Mouse (Mus musculus) midbrain, embryonic 10.5 days (tissue): ENCODE measurements at regions not wholly inside any gene's neighbourhood (a gene's known extent, or its start where the extent isn't known, plus 50 kb on each side); places are given as distances from the start of the nearest gene placed in this dataset.

Experiments used
- DNase-seq: peaks from one replicate; pipeline ENCODE4 v3.0.0-alpha.2; 2017; ENCODE audit warnings: low spot score
- H3K27ac ChIP-seq: fragments of 300-500 bp; sonication (generic); replicated peaks from 2 replicates; pipeline ENCODE4 v1.5.1; 2016; ENCODE audit warnings: mild to moderate bottlenecking
- H3K27me3 ChIP-seq: fragments of 300-500 bp; sonication (generic); 2 replicates; pipeline ENCODE4 v1.6.1; 2016; ENCODE audit warnings: low read depth, mild to moderate bottlenecking; ENCODE audit not compliant: poor library complexity, severe bottlenecking
- H3K36me3 ChIP-seq: fragments of 300-500 bp; sonication (generic); 2 replicates; pipeline ENCODE4 v1.6.1; 2016; ENCODE audit warnings: mild to moderate bottlenecking, moderate library complexity
- H3K4me1 ChIP-seq: fragments of 300-500 bp; sonication (generic); 2 replicates; pipeline ENCODE4 v1.6.1; 2016
- H3K4me3 ChIP-seq: fragments of 300-500 bp; sonication (generic); 2 replicates; pipeline ENCODE4 v1.5.1; 2016; ENCODE audit warnings: mild to moderate bottlenecking, moderate library complexity
- H3K9me3 ChIP-seq: fragments of 300-500 bp; sonication (generic); replicated peaks from 2 replicates; pipeline ENCODE4 v1.6.1; 2016; ENCODE audit warnings: mild to moderate bottlenecking
- WGBS: fragments of 180-500 bp; shearing (Covaris S2); methylation state at CpG from one replicate; pipeline ENCODE4 v1.1.7; 2016; 5-methylcytosine and 5-hydroxymethylcytosine counted together

- peaks cover 37% of the 10 kb centered on the region for H3K4me1 ChIP-seq
- H3K36me3 ChIP-seq: no peaks in the 10 kb centered on the region
- H3K27ac ChIP-seq: no peak overlapping the region
- no peak for DNase-seq
- H3K9me3 ChIP-seq: no peaks in the 10 kb centered on the region
- WGBS: 80% methylated on average over 8 of the region's 8 CpGs
- peaks cover 47% of the 10 kb centered on the region for H3K27me3 ChIP-seq
- no peak overlapping the region for H3K4me3 ChIP-seq
Measured at GRCm38 (mm10) chr8:118101346-118101745, 182.2 kb upstream of the Cdh13 start.

- 76% methylated on average over 5 of the region's 5 CpGs for WGBS
Measured at GRCm38 (mm10) chr8:118062736-118063135, 220.8 kb upstream of the Cdh13 start.

GRCm38 (mm10) chr8:118056781-118057180 lies 226.8 kb upstream of the Cdh13 start:
- no peaks in the 10 kb centered on the region for H3K27me3 ChIP-seq
- H3K36me3 ChIP-seq: no peaks in the 10 kb centered on the region
- DNase-seq: no peak
- no peak overlapping the region for H3K27ac ChIP-seq
- H3K4me3 ChIP-seq: no peak overlapping the region
- H3K9me3 ChIP-seq: no peaks in the 10 kb centered on the region
- no peaks in the 10 kb centered on the region for H3K4me1 ChIP-seq
- 88% methylated on average over 6 of the region's 6 CpGs for WGBS

More at GRCm38 (mm10) chr8:118062736-118063135, 220.8 kb upstream of the Cdh13 start:
- Histone ChIP-seq H3K36me3 (no peaks in the 10 kb centered on the region), H3K27ac (no peak overlapping the region), H3K4me3 (no peak overlapping the region), H3K4me1 (peaks cover 8% of the 10 kb centered on the region), H3K9me3 (no peaks in the 10 kb centered on the region), H3K27me3 (no peaks in the 10 kb centered on the region)
- no peak for DNase-seq

- Histone ChIP-seq H3K27ac (no peak overlapping the region), H3K36me3 (no peaks in the 10 kb centered on the region), H3K4me3 (no peak overlapping the region), H3K9me3 (no peaks in the 10 kb centered on the region), H3K27me3 (no peaks in the 10 kb centered on the region), H3K4me1 (no peaks in the 10 kb centered on the region)
- 84% methylated on average over 5 of the region's 5 CpGs for WGBS
- no peak for DNase-seq
Measured at GRCm38 (mm10) chr8:118055536-118055935, 228.0 kb upstream of the Cdh13 start.

- 88% methylated on average over 3 of the region's 3 CpGs for WGBS
- Histone ChIP-seq H3K36me3 (no peaks in the 10 kb centered on the region), H3K27ac (no peak overlapping the region), H3K4me3 (no peak overlapping the region), H3K9me3 (no peaks in the 10 kb centered on the region), H3K4me1 (no peaks in the 10 kb centered on the region), H3K27me3 (no peaks in the 10 kb centered on the region)
- DNase-seq: no peak
Measured at GRCm38 (mm10) chr8:118050386-118050785, 233.1 kb upstream of the Cdh13 start.

- no peaks in the 10 kb centered on the region for H3K36me3 ChIP-seq
- H3K9me3 ChIP-seq: no peaks in the 10 kb centered on the region
- H3K27me3 ChIP-seq: no peaks in the 10 kb centered on the region
- DNase-seq: no peak
- 0 out of 2 replicates have a peak overlapping the region, but pooled peaks have one; percentile 10 for H3K27ac ChIP-seq
- 53% methylated on average over 10 of the region's 10 CpGs for WGBS
- no peak overlapping the region for H3K4me3 ChIP-seq
- peaks cover 8% of the 10 kb centered on the region for H3K4me1 ChIP-seq
Measured at GRCm38 (mm10) chr8:118042253-118042860, 240.6 kb upstream of the Mphosph6 start.

GRCm38 (mm10) chr8:118041253-118041652 lies 239.5 kb upstream of the Mphosph6 start:
- Histone ChIP-seq H3K4me3 (no peak overlapping the region), H3K9me3 (no peaks in the 10 kb centered on the region), H3K4me1 (peaks cover 8% of the 10 kb centered on the region), H3K36me3 (no peaks in the 10 kb centered on the region), H3K27me3 (no peaks in the 10 kb centered on the region), H3K27ac (no peak overlapping the region)
- 88% methylated on average over 6 of the region's 6 CpGs for WGBS
- no peak for DNase-seq

- no peaks in the 10 kb centered on the region for H3K9me3 ChIP-seq
- peaks cover 18% of the 10 kb centered on the region for H3K4me1 ChIP-seq
- H3K27ac ChIP-seq: no peak overlapping the region
- DNase-seq: no peak
- H3K27me3 ChIP-seq: no peaks in the 10 kb centered on the region
- no peak overlapping the region for H3K4me3 ChIP-seq
- 77% methylated on average over 4 of the region's 4 CpGs for WGBS
- H3K36me3 ChIP-seq: no peaks in the 10 kb centered on the region
Measured at GRCm38 (mm10) chr8:118037801-118038200, 236.1 kb upstream of the Mphosph6 start.

GRCm38 (mm10) chr8:118034051-118034450 lies 232.3 kb upstream of the Mphosph6 start:
- Histone ChIP-seq H3K36me3 (no peaks in the 10 kb centered on the region), H3K27ac (peak overlapping the region; percentile 7; the same call in 1 of the 2 replicates), H3K27me3 (no peaks in the 10 kb centered on the region), H3K4me1 (peaks cover 25% of the 10 kb centered on the region), H3K4me3 (no peak overlapping the region), H3K9me3 (no peaks in the 10 kb centered on the region)
- 69% methylated on average over 13 of the region's 13 CpGs for WGBS
- DNase-seq: no peak

- Histone ChIP-seq H3K27ac (no peak overlapping the region), H3K4me1 (peaks cover 25% of the 10 kb centered on the region), H3K27me3 (no peaks in the 10 kb centered on the region), H3K36me3 (no peaks in the 10 kb centered on the region), H3K9me3 (no peaks in the 10 kb centered on the region), H3K4me3 (no peak overlapping the region)
- no peak for DNase-seq
- WGBS: 29% methylated on average over 6 of the region's 6 CpGs
Measured at GRCm38 (mm10) chr8:118031406-118031805, 229.7 kb upstream of the Mphosph6 start.

- H3K4me1 ChIP-seq: peaks cover 18% of the 10 kb centered on the region
- H3K27me3 ChIP-seq: no peaks in the 10 kb centered on the region
- H3K9me3 ChIP-seq: no peaks in the 10 kb centered on the region
- H3K4me3 ChIP-seq: no peak overlapping the region
- no peaks in the 10 kb centered on the region for H3K36me3 ChIP-seq
- no peak overlapping the region for H3K27ac ChIP-seq
- WGBS: 88% methylated on average over 13 of the region's 13 CpGs
- DNase-seq: no peak
Measured at GRCm38 (mm10) chr8:118028061-118028850, 226.5 kb upstream of the Mphosph6 start.

- WGBS: 90% methylated on average over 1 of the region's 1 CpGs
- H3K9me3 ChIP-seq: no peaks in the 10 kb centered on the region
- no peak overlapping the region for H3K4me3 ChIP-seq
- no peak for DNase-seq
- peaks cover 11% of the 10 kb centered on the region; the same call in 1 of the 2 replicates for H3K4me1 ChIP-seq
- H3K27ac ChIP-seq: 0 out of 2 replicates have a peak overlapping the region, but pooled peaks have one; percentile 9
- H3K36me3 ChIP-seq: no peaks in the 10 kb centered on the region
- H3K27me3 ChIP-seq: no peaks in the 10 kb centered on the region
Measured at GRCm38 (mm10) chr8:118023451-118023850, 221.7 kb upstream of the Mphosph6 start.

GRCm38 (mm10) chr8:118021978-118022377 lies 220.2 kb upstream of the Mphosph6 start:
- H3K27me3 ChIP-seq: no peaks in the 10 kb centered on the region
- H3K36me3 ChIP-seq: no peaks in the 10 kb centered on the region
- WGBS: 78% methylated on average over 3 of the region's 3 CpGs
- no peak overlapping the region for H3K4me3 ChIP-seq
- H3K9me3 ChIP-seq: no peaks in the 10 kb centered on the region
- DNase-seq: no peak
- H3K4me1 ChIP-seq: peaks cover 19% of the 10 kb centered on the region
- peak overlapping the region; percentile 19; the same call in 1 of the 2 replicates for H3K27ac ChIP-seq
